Mouse (Mus musculus) liver, embryonic 11.5 days (tissue): ENCODE results near the gene Gm10715. TPM values are rescaled to one million over a fixed set of nuclear protein-coding genes. Genes with fewer than 3 reads are reported as not detected.
"Not testable (repeated sequence)": the region's sequence is repeated elsewhere in the genome, so short reads cannot be mapped to it uniquely, and the experiment has no call there.

Source experiments
- ATAC-seq: fragments of 200-750 bp; cut with Nextera tagmentation; replicated peaks from 2 replicates; pipeline ENCODE4 v1.8.0; 2017; ENCODE audit warnings: moderate number of reproducible peaks, mild to moderate bottlenecking, moderate TSS enrichment, moderate library complexity; ENCODE audit not compliant: low FRiP score
- DNase-seq: peaks from one replicate; pipeline ENCODE4 v3.0.0-alpha.2; 2017; ENCODE audit warnings: low spot score
- H3K27ac ChIP-seq: fragments of 300-500 bp; sonication (generic); 2 replicates; pipeline ENCODE4 v1.5.1; 2014; ENCODE audit warnings: mild to moderate bottlenecking, low read depth, low read length, control low read depth
- H3K27me3 ChIP-seq: fragments of 300-500 bp; sonication (generic); replicated peaks from 2 replicates; pipeline ENCODE4 v1.6.1; 2014; ENCODE audit warnings: low read length, mixed read lengths; ENCODE audit not compliant: control insufficient read depth, insufficient read depth
- H3K36me3 ChIP-seq: fragments of 300-500 bp; sonication (generic); 2 replicates; pipeline ENCODE4 v1.6.1; 2014; ENCODE audit warnings: mild to moderate bottlenecking, low read length, moderate library complexity, mixed read lengths; ENCODE audit not compliant: control insufficient read depth, insufficient read depth
- H3K4me1 ChIP-seq: fragments of 300-500 bp; sonication (generic); replicated peaks from 2 replicates; pipeline ENCODE4 v1.6.1; 2014; ENCODE audit warnings: low read length, mixed read lengths; ENCODE audit not compliant: control insufficient read depth, insufficient read depth
- H3K4me2 ChIP-seq: fragments of 300-500 bp; sonication (generic); 2 replicates; pipeline ENCODE4 v1.6.1; 2014; ENCODE audit warnings: mild to moderate bottlenecking, control low read depth, moderate library complexity
- H3K4me3 ChIP-seq: fragments of 300-500 bp; sonication (generic); 2 replicates; pipeline ENCODE4 v1.5.1; 2014; ENCODE audit warnings: low read depth, low read length, control low read depth
- H3K9ac ChIP-seq: fragments of 300-500 bp; sonication (generic); 2 replicates; pipeline ENCODE4 v1.6.1; 2014; ENCODE audit warnings: low read depth, low read length, control low read depth
- H3K9me3 ChIP-seq: fragments of 300-500 bp; sonication (generic); 2 replicates; pipeline ENCODE4 v1.6.1; 2016; ENCODE audit warnings: low read length, inconsistent platforms, mixed read lengths; ENCODE audit not compliant: control insufficient read depth
- WGBS: fragments of 180-500 bp; shearing (Covaris S2); extraction: QIAGEN DNeasy Blood & Tissue Kit; methylation state at CpG from one replicate; pipeline ENCODE4 v1.1.7; 2014; 5-methylcytosine and 5-hydroxymethylcytosine counted together
- microRNA-seq: library from miRNA; unstranded; fragments of <30 nt; microRNA quantifications from one replicate; pipeline ENCODE4, GENCODE M21; 2017; ENCODE audit warnings: borderline number of aligned reads
- polyA plus RNA-seq: library from polyadenylated mRNA; unstranded; fragments of >200 nt; fragmentation: Nextera tagmentation; extraction: Ambion mirVana; gene quantifications from 2 replicates; pipeline ENCODE4 v1.2.1, GENCODE M21; 2014

The Gm10715 gene
- polyA plus RNA-seq, 1 experiment from 2014 or later: not detected

GRCm38 (mm10) chr9:3030677-3031318 is 5.9 kb upstream of the Gm10715 start:
- H3K4me3 ChIP-seq, H3K9me3 ChIP-seq, H3K4me2 ChIP-seq, ATAC-seq, H3K9ac ChIP-seq, H3K4me1 ChIP-seq, H3K27ac ChIP-seq, H3K27me3 ChIP-seq, H3K36me3 ChIP-seq: not testable (repeated sequence)
- WGBS: 49% methylated on average over 2 of the region's 10 CpGs
- peak; percentile 76 for DNase-seq

- H3K27ac ChIP-seq, H3K36me3 ChIP-seq, DNase-seq, H3K9ac ChIP-seq, H3K27me3 ChIP-seq, H3K4me2 ChIP-seq, H3K4me3 ChIP-seq, ATAC-seq, H3K4me1 ChIP-seq, H3K9me3 ChIP-seq: not testable (repeated sequence)
- no CpG with 5 or more reads among the region's 8 CpGs for WGBS
Observed at GRCm38 (mm10) chr9:3034299-3034698, 2.4 kb upstream of the Gm10715 start, which contains the start of gene Gm17535. TSS of gene Gm17535 (plus strand) at chr9:3034599.

GRCm38 (mm10) chr9:3038161-3038560 is 1.5 kb downstream of the Gm10715 start:
- ATAC-seq, DNase-seq: not testable (repeated sequence)
- 61% methylated on average over 4 of the region's 4 CpGs for WGBS

More at GRCm38 (mm10) chr9:3038161-3038560, 1.5 kb downstream of the Gm10715 start:
- not testable (repeated sequence) for H3K27me3 ChIP-seq, H3K27ac ChIP-seq, H3K4me2 ChIP-seq, H3K9me3 ChIP-seq, H3K9ac ChIP-seq, H3K36me3 ChIP-seq, H3K4me1 ChIP-seq, H3K4me3 ChIP-seq

Small RNA genes lying within 50 kb of the gene (microRNA-seq; reads per million reads assigned to microRNA genes)
- not detected for gene Mir101c

Other genes with a start within 250 kb of the Gm10715 start
- gene Gm10722, start 36.0 kb upstream of the Gm10715 start, polyA plus RNA-seq: not detected in 2 replicates
- gene Gm11168, start 33.5 kb upstream of the Gm10715 start, polyA plus RNA-seq: not detected in 2 replicates
- not detected in 2 replicates for gene Gm10721, start 23.7 kb upstream of the Gm10715 start, polyA plus RNA-seq
- gene Gm10720, start 21.2 kb upstream of the Gm10715 start, polyA plus RNA-seq: not detected in 2 replicates
- gene Gm10719, start 19.5 kb upstream of the Gm10715 start, polyA plus RNA-seq: not detected in 2 replicates
- not detected in 2 replicates for gene Gm10718, start 13.3 kb upstream of the Gm10715 start, polyA plus RNA-seq
- gene Gm10717, start 11.5 kb upstream of the Gm10715 start, polyA plus RNA-seq: not detected in 2 replicates
- not detected in 2 replicates for gene Gm17535, start 2.3 kb upstream of the Gm10715 start, polyA plus RNA-seq